Mouse (Mus musculus): ENCODE measurements around the gene Elmsan1.
"Not testable (repeated sequence)": the region's sequence is repeated elsewhere in the genome, so short reads cannot be mapped to it uniquely, and the experiment has no call there.

Elmsan1 gene

DNA sequence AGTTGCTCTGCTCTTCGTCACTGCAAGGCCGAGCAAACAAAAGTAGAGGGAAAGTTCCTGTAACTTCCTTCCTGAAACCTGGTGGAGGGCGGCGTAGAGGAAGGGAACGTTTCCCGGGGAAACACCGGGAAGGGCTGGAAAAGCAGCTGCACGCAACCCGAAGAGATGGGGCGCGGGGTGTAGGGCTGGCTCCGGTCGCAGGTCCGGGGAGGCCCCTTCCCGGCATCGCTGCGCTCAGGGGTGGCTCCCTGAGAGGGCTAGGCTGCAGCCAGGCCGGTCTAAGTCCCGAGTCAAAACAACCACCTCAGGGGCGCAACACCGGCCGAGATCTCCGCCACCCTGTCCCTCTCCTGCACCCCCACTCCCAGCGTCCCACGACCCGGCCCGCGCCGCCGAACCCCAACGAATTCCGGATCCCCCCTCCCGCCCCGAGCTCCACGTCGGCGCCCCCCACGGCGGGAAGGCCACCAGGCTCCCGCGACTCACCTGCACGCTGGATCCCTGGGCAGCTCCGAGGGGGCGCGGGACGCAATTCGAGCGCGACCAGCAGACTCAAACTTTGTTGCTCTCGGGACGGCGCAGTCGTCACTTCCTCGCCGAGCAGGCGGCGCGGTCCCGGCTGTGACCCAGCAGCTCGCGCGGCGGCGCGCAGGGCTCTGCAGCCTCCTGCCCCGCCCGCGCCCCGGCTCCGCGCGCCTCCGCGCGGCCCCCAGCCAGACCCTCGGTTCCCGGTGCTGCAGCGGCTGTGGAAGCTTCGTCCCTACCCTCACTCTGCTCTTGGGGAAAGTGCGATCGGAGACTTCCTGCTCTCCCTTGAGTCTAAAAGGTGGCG is at the start of gene Elmsan1:
Elmsan1 (minus strand) TSS at position 593 of the 832 bp plus-strand sequence.
- DNase-seq (ENCODE audit: low spot score) = peak; percentile 59

DNA sequence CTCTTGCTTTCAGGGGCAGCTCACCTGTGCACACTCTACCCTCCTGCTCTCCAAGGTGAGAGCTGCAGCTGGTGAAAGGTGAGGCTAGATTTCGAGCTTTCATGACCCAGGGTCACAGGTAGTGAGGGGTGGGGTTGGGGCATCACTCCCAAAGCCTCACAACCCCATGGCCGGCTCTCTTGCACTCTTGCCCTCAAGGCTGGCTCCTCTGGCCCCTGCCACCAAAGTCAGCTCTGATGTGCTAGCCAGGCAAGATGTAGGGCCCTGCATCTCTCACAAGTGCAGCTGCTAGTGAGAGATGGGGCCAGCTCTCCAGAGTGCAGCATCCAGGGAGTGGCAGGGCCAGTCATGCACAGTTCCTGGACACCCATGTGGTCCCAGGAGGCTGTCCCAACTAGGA is 48.6 kb upstream of the Elmsan1 start:
- no peak for DNase-seq (ENCODE audit: low spot score)

DNA sequence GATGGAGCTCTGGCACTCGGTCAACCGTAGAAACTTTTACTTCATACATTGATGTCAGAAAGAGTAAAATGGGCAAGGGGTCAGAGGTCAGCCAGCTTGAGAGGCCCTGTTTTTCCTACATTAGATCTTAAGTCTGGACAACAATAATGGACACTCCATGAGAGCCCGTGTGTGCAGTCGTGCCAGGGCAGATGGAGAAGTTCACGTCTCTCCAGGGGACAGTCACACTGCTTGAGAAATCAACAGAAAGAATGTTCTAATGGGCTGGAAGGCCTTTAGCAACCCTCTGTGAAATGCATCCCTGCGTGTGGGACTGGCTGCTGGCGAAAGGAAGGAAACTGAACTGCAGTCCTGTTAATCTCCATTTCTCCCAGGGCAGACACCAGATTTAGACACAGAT is 41.7 kb upstream of the Elmsan1 start:
- DNase-seq (ENCODE audit: low spot score) = no peak

DNA sequence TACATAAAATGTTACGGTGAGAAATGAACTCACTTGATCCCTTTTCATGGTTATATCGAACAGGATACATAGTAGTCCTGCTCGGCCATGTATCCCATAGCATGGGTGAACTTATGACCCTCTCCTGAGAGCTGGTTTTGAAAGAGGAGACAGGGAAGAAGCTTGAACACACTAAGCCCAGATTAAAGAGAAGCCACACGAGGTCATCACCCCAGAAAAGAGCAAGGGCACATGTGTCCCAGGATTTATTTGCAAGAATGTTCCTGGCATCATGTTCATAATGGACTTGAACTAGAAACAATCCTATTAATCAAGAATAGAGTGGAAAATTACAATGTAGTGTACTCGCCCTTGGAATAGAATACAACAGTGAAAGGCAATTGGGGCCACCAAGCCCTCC is 36.2 kb upstream of the Elmsan1 start:
- DNase-seq (ENCODE audit: low spot score) = no peak

DNA sequence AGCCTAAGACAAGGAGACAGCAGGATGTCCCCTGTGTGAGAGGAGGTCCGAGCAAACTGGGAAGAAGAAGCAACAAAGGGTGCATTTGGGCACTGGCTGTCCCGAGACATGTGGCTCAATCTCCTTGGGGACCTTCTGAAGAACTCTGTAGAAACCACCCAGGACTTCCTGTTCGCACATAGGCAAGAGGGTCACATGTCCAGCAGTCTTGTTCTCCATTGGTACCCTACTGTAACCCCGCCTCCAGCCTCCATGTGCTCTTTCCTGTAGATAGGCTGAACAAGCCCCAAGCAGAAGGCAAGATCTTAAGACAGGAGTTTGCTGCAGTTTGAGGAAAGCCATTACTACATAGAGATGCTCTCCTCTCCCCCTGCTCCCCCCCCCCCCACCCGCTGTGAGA is 34.1 kb upstream of the Elmsan1 start:
- no peak for DNase-seq (ENCODE audit: low spot score)

DNA sequence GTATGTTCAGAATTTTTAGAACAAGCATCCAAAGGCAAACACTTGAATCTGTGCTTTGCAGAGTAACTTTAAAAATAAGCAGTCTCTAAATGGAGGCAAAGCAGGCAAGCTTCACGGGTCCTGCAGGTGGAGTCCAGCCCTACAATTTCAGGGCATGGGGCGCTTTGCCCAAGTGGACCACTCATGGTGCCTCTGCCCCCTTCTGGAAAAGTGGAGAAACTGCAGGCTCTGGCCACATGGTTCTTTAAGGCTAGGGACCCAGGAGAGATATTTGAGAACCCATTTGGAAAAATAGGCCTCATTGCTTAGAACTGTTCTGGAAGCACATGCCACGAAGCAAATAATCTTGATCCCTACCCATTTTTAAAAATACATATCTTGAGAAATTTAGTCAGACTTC is 30.5 kb upstream of the Elmsan1 start:
- DNase-seq (ENCODE audit: low spot score) = peak; percentile 69

DNA sequence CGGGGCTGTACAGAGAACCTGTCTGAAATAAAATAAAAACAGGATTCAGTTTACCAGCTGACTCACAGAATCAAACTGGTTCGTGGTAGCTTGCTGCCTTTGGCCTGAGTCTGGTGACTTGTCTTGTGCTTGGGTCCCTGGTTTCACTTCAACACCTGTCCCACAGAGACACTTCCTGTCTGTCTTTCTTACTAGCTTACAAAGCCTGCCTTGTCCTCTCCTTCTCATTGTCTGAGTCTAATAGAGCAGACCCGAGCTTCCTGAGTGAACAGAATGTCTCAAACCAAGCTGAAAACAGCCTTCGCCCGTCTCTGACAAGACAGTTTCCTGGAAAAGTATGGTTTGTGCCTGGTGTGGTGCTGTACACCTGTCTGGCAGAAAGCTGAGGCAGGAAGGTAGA is 27.0 kb upstream of the Elmsan1 start:
- DNase-seq (ENCODE audit: low spot score) = no peak

DNA sequence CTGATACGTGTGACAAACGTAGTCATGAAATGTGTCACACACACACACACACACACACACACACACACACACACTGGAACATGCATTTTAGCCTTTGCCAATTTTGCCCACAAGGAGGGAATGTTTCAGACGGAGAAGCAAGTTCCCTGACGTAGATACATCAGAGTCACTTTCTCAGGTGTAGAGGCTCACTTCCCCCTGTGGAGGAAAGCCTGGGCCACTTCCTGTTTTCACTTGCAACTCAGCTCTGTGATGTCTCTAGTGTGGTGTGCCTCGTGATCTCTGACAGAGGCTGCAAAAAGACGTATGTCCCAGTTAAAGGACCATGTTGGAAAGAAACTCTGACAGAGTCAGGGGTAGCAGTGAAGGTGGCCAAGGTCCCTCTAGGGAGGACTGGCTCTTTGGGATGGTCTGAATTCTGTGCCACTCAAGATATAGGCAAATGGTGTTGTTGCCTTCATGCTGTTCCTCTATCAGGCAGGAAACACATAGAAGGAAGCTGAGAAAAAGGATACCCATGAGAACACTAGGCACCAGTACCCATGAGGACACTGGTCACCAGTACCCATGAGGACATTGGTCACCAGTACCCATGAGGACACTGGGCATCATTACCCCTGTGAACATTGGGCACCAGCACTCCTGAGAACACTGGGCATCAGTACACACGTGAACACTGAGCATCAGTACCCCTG is 24.5 kb upstream of the Elmsan1 start:
- no peak for DNase-seq (ENCODE audit: low spot score)

DNA sequence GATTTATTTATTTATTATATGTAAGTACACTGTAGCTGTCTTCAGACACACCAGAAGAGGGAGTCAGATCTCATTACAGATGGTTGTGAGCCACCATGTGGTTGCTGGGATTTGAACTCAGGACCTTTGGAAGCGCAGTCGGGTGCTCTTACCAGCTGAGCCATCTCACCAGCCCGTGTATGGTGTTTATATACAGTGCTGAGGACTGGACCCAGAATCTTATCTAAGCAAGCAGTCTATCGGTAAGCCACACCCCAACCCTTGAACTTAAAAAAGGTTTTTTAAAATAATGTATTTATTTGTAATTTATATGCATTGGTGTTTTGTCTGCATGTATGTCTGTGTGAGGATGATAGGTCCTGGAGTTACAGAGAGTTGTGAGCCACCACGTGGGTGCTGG is 18.4 kb upstream of the Elmsan1 start:
- not testable (repeated sequence) for DNase-seq (ENCODE audit: low spot score)

DNA sequence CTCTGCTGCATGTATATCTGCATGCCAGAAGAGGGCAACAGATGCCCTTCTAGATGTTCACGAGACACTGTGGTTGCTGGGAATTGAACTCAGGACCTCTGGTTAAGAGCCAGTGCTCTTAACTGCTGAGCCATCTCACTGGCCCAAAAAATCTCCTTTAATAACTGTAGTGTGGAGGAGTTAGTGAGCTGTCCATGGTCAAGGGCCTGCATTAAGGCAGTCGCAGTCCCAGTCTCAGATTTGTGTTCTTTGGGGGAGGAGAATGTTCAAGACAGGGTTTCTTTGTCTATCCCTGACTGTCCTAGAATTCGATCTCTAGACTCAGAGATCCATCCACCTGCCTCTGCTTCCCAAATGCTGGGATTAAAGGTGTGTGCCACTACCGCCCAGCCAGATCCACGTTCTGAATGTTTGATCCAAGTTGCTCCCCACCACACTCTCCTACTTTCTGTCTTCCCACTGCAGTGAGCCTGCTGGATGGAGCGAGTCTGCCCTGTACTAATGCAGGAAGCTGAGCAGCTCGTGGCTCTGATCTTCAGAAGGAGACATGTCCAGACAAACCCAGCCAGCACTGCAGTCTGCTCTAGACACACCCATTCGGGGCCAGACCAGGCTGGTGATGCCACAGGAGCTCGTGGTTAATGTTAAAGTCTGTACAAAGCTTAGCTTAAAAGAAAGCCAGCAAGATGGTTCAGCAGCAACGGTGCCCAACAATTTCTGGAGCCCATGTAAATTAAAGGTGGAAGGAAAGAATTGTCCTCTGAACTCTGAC is 17.5 kb upstream of the Elmsan1 start:
- DNase-seq (ENCODE audit: low spot score) = no peak

DNA sequence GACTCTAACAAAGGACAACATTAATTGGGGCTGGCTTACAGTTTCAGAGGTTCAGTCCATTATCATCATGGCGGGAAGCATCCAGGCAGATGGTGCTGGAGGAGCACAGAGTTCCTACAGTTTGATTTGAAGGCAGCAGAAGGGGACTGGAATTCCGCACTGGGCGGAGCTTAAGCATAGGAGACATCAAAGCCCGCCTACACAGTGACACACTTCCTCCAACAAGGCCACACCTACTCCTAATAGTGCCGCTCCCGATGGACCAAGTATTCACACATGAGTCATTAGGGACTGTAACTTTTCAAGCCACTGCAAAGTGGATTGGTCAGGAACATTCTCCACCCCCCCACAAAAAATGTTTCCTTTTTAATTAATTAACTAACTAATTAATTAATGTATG is 16.9 kb upstream of the Elmsan1 start:
- no peak for DNase-seq (ENCODE audit: low spot score)

DNA sequence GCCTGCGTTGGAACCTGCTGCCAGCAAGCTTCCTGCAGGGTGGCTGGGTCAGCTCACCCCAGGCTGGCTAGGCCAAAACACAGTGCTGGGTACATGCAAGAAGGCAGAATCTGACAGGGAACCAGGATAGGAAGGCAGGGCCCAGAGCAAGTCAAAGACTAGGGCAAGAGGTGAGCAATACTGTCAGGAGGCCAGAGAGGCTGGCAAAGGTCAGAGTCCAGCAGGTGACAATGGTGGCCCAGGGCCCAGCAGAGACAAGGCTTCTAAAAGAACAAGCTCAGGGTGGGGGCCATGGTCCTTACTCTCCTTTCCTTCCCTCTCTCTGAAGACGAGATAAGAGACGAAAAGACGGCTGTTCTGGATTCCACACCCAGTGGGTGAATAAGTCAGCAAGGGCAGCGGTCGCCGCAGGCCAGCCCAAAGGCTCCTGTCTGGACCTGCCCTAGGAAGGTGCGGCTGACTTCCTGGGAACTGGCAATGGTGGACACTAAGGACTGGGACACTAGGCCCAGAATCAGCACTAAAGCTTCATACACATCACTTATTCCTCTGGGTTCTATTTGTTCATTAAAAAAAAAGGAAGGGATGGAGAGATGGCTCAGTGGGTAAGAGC is 14.9 kb upstream of the Elmsan1 start:
- DNase-seq (ENCODE audit: low spot score) = no peak

DNA sequence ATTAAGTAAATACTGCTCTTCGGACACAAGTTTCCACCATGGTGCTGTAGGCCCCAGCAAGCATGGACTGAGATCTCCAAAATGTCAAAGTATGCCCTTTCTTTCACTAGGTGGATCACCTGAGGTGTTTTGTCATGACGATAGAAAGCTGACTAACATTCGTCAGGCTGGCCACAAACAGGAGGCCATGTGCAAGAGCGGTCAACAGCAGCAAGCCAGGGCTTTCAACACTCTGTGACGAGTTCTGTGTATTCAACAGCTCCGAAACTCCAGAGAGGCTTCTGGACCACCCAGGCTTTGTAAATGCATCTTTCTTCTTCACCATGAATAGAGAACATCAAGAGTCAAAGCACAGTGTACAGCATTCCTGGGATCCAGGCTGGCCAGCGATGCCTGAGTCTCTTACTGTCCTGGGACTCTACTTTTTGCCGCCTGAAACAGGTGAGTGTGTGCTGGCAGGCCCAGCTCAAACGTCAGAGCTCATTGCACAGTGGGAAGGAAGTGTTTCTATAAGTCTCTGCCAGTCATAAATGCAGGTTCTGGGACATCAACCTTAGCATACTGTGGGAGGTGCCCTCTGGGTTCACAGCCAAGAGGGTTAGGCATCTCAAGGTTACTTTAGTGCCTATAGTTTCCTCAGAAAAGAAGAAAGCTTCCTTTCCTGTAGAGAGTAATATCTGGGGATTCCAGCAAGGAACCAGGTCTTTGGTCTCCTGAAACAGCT is 7.6 kb upstream of the Elmsan1 start:
- DNase-seq (ENCODE audit: low spot score) = no peak

DNA sequence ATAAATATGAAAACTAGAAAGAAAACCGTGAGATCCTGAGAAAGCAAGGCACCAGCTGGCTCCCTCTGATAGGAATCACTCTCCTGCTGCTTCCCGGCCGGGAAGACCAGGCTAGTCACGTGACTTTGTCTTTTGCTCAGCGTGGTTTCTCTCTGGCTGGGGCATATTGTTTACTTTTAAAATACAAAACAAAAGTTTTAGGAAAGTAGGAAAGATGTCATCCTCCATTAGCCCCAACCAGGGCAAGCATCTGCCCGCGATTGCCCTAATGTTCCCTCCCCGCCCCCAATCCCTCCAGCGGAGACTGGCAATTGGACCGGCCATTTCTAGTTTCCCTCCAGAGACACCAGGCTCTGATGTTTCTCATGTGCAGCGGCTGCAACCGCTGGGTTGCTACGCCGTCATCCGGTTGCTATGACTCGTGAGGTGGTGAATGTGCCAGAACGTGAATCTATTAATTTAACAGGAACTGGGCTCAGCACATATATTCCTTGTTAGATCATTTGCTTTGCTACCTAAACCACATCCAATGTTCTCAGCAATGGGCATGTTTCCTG is 3.8 kb upstream of the Elmsan1 start:
- DNase-seq (ENCODE audit: low spot score) = peak; percentile 38

DNA sequence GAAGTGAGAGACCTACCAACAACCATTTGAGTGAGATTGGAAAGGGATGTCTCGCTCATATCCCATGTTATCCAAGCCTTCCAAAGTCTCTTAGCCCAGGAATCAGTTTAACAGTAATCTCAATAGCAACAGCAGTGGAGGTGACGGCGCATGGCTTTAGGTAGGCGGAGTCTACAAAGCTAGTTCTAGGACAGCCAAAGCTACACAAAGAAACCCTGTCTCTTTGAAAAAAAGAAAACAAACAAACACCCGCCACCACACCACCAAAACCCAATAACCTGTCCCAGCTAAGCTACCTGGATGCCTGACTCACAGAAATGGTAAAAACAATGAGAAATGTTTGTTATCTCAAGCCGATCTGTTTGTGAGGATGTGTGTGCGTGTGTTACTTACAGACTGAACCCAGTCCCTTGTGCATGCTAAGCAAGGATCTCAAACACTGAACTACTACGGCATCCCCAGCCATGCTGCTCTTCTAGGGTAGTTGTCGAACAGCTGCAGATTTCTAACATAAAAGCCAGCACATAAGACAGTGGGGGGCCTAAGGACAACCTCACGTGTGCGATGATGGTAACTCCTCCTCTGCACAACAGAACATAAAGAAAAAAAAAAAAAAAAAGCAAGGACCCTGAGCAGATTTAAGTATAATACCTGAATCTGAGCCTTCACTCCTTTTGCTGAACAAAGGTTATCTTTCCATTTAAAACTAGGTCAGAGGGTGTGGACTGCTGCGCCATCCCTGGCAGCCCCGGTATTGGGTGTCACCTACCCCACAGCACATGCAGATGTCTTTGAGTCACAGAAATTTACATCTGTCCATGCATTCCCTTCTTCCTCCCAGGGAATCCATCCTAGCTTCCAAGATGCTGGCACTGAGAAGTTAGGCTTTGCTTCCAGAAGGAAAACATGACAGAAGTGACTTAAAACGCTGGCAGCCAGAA is 2.5 kb upstream of the Elmsan1 start:
- no peak for DNase-seq (ENCODE audit: low spot score)

DNA sequence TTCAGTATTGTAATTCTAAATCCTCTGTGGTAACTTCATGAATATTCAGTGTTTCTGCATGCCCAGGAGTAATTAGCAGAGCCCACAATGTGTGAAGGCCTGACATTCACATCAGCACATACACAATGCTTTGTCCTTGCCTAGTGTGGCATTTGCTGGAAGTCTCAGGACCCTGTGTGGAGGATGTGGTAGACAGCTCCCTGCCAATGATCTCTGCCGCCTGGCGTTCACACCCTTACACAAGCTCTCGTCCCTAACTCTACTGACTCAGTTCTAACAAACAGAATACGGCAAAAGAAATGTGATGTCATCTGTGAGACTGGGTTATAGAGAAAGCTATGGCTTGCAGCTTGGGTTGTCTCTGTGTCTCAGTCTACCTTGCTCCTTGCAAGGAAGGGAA is 1.8 kb upstream of the Elmsan1 start:
- DNase-seq (ENCODE audit: low spot score) = no peak

DNA sequence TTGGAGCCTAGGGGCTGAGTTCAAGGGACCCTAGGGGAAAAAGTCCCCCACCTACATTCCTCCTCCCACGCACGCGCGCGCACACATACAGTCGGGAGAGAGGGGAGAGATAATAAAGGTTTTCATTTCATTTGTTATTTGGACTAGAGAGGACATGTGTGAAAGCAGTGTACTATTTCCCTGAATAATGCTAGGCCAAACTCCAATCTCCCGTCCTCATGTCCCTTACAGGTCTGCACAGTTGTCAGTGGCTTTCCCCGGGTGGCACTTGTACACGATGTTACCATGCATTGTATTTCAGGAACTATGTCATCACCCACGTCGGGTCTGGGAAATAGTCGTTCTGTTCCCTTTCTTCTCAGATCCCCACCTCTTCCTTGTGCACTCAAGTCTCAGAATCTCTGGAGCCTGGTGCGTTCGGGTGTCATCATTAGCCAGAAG is 460 bp upstream of the Elmsan1 start:
- DNase-seq (ENCODE audit: low spot score) = peak; percentile 46

DNA sequence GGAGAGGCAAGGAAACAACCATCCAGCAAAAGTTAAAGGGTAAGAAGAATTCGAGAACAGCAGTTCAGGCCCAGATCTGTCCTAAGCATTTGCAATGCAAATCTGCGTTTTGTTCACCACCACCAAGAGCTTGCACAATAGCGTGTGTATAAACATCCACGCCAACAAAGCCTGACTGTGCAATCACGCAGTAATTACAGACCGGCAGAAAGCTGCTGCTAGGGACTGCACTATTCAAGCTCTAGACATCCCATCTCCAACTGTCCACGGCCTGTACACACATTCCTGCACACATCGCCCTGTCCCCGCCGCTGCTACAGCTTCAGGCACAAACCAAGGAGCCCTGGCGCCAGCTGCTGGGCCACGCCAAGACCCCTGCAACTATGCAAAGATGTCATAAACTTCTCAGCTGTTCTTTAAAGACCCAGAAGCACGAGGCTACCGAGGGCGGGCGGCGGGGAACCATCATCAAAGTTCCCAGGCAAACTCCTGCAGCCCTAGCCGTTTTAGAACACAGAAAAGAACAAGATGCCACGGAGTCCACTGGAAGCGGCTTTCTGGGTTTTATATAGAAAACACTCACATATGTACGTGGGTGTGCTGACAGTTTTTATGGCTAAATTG is 1.1 kb downstream of the Elmsan1 start:
- DNase-seq (ENCODE audit: low spot score) = peak; percentile 54

DNA sequence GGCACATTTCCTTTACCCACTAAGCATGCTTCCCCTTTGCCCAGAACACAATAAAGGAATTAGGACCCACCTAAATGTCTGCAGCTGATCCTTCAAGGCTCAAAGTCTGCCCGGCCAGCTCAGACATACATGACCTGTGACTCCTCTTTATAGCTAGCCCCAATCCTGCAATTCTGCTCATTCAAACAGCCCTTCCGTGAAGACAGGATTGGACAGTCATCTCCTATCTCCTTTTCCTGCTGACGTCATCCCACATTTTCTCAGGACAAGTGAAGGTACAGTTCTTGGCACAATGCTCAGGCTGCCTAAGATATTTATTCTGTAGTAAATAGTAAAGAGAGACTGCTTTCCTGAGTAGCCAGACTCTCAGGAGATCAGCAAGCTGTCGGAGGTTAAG is 1.6 kb downstream of the Elmsan1 start:
- no peak for DNase-seq (ENCODE audit: low spot score)

Measured in layer of hippocampus, adult 11-12 months (tissue).